Mouse (Mus musculus) midbrain, embryonic 10.5 days (tissue): ENCODE measurements around the gene Ezr. TPM values are rescaled to one million over a fixed set of nuclear protein-coding genes. Genes with fewer than 3 reads are reported as not detected.

Experiments
- DNase-seq: peaks from one replicate; pipeline ENCODE4 v3.0.0-alpha.2; 2017; ENCODE audit warnings: low spot score
- H3K27ac ChIP-seq: fragments of 300-500 bp; sonication (generic); replicated peaks from 2 replicates; pipeline ENCODE4 v1.5.1; 2016; ENCODE audit warnings: mild to moderate bottlenecking
- H3K27me3 ChIP-seq: fragments of 300-500 bp; sonication (generic); 2 replicates; pipeline ENCODE4 v1.6.1; 2016; ENCODE audit warnings: low read depth, mild to moderate bottlenecking; ENCODE audit not compliant: poor library complexity, severe bottlenecking
- H3K36me3 ChIP-seq: fragments of 300-500 bp; sonication (generic); 2 replicates; pipeline ENCODE4 v1.6.1; 2016; ENCODE audit warnings: mild to moderate bottlenecking, moderate library complexity
- H3K4me1 ChIP-seq: fragments of 300-500 bp; sonication (generic); 2 replicates; pipeline ENCODE4 v1.6.1; 2016
- H3K4me3 ChIP-seq: fragments of 300-500 bp; sonication (generic); 2 replicates; pipeline ENCODE4 v1.5.1; 2016; ENCODE audit warnings: mild to moderate bottlenecking, moderate library complexity
- H3K9me3 ChIP-seq: fragments of 300-500 bp; sonication (generic); replicated peaks from 2 replicates; pipeline ENCODE4 v1.6.1; 2016; ENCODE audit warnings: mild to moderate bottlenecking
- WGBS: fragments of 180-500 bp; shearing (Covaris S2); methylation state at CpG from one replicate; pipeline ENCODE4 v1.1.7; 2016; 5-methylcytosine and 5-hydroxymethylcytosine counted together
- polyA plus RNA-seq: library from polyadenylated mRNA; unstranded; fragments of >200 nt; fragmentation: Nextera tagmentation; extraction: Ambion mirVana; gene quantifications from 2 replicates; pipeline ENCODE4 v1.2.1, GENCODE M21; 2016

Gene Ezr
- polyA plus RNA-seq, 1 experiment from 2014 or later, result 56.7 TPM

DNA sequence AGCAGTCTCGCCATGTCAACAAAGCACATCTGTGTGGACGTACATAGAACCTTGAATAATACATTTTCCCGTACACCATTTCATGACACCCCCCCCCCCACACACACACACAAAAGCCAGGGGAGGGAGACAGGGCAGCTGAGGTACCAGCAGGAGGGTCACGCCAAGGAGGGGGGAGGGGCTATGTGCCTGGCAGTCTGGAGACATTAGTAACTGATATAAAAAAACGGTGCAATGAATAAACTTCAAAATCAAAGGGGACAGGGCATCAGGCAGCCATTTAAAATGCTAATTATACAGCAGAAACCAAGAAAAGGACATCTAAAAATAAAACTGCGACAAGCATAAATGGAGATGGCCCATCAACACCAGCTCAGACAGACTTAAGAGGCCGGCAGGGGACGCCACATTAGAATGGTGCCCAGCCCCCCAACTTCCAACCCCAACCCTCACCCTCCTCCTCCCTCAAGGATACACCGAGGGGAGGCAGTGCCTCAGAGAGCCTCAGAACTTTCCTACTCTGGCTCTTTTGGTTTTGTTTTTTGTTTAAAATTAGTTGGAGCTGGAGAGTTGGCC is 22.8 kb downstream of the Ezr start:
- Histone ChIP-seq H3K4me1 (peaks cover 44% of the 10 kb centered on the region), H3K4me3 (no peak overlapping the region), H3K27me3 (peaks cover 3% of the 10 kb centered on the region; the same call in 1 of the 2 replicates), H3K36me3 (peaks cover 10% of the 10 kb centered on the region), H3K27ac (peak overlapping the region; percentile 49; the same call in 1 of the 2 replicates), H3K9me3 (no peaks in the 10 kb centered on the region)
- 53% methylated on average over 9 of the region's 9 CpGs for WGBS
- DNase-seq, result no peak

DNA sequence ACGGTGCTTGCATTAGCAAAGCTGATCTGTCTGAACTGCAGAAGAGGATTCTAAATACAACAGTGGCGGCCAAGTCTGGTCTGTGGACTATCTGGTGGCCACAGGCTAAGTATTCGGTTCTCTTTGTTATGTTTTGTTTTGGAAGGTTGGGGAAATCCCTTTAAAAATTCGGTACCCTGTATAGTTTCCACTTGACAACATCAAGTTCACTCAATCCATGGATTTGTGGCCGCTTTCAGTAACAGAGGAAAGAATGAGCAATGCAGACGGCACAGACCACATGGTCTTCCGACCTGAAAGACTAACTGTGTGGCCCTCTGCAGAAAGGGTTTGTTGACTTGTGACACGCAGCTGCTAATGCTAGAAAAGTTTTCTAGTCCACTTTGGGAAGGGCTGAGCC is 23.7 kb downstream of the Ezr start:
- no peaks in the 10 kb centered on the region for H3K9me3 ChIP-seq
- no peak for DNase-seq
- no peak overlapping the region for H3K4me3 ChIP-seq
- peaks cover 3% of the 10 kb centered on the region; the same call in 1 of the 2 replicates for H3K27me3 ChIP-seq
- 82% methylated on average over 8 of the region's 8 CpGs for WGBS
- H3K36me3 ChIP-seq, result peaks cover 17% of the 10 kb centered on the region
- peaks cover 34% of the 10 kb centered on the region for H3K4me1 ChIP-seq
- no peak overlapping the region; the same call in 1 of the 2 replicates for H3K27ac ChIP-seq

DNA sequence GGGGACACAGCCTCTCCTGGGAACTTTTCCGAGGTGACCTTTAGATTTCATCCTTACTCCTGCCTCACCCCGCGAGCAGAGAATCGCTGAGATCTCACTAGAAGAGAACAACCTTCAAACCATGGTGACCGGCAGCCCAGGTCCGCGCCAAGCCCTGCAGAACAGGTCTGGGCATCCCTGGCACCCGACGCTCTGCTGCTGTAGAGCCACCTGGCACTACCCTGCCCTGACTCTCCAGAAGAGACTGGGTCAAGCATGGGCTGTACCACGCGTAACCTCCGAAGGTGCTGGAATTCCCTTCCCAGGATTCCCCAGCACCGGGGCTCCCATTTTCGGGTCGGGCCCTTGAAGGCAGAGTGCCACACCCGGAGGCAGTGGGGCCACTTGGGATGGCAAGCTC is 24.7 kb downstream of the Ezr start:
- Histone ChIP-seq H3K4me1 (peaks cover 24% of the 10 kb centered on the region), H3K9me3 (no peaks in the 10 kb centered on the region), H3K4me3 (no peak overlapping the region), H3K27ac (no peak overlapping the region), H3K36me3 (peaks cover 25% of the 10 kb centered on the region), H3K27me3 (peaks cover 3% of the 10 kb centered on the region; the same call in 1 of the 2 replicates)
- DNase-seq, result no peak
- WGBS, result 95% methylated on average over 16 of the region's 16 CpGs

DNA sequence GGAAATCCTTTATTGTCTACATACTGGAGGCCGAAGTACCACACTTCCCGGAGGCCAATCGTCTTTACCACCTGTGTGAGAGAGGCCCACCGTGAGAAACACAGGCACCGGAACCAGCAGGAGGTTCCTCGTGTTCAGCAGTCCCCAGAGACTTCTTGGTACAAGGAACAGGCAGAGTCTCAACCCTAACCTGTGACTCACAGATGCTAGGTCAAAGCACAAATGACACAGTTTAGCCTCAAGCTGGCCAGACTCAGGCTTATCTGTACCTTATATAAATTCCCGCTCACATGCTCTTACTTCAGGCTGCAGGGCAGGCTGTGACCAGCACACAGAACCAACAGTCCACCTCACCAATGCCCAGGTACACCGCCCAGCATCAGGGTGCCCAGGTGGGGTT is 26.7 kb downstream of the Ezr start:
- 93% methylated on average over 8 of the region's 8 CpGs for WGBS
- Histone ChIP-seq H3K27ac (0 out of 2 replicates have a peak overlapping the region, but pooled peaks have one; percentile 17), H3K36me3 (peaks cover 44% of the 10 kb centered on the region), H3K4me1 (peaks cover 28% of the 10 kb centered on the region), H3K4me3 (no peak overlapping the region), H3K9me3 (no peaks in the 10 kb centered on the region), H3K27me3 (no peaks in the 10 kb centered on the region)
- DNase-seq, result no peak

GRCm38 (mm10) chr17:6755176-6755575 is 27.4 kb downstream of the Ezr start:
- H3K9me3 ChIP-seq, result no peaks in the 10 kb centered on the region
- H3K36me3 ChIP-seq, result peaks cover 51% of the 10 kb centered on the region
- H3K4me3 ChIP-seq, result no peak overlapping the region
- no peak overlapping the region for H3K27ac ChIP-seq
- WGBS, result 92% methylated on average over 9 of the region's 9 CpGs
- no peak for DNase-seq
- H3K4me1 ChIP-seq, result peaks cover 28% of the 10 kb centered on the region
- no peaks in the 10 kb centered on the region for H3K27me3 ChIP-seq

- peaks cover 58% of the 10 kb centered on the region for H3K36me3 ChIP-seq
- peaks cover 10% of the 10 kb centered on the region; the same call in 1 of the 2 replicates for H3K27me3 ChIP-seq
- H3K4me3 ChIP-seq, result no peak overlapping the region
- H3K27ac ChIP-seq, result peak overlapping the region; percentile 43; the same call in 1 of the 2 replicates
- no peaks in the 10 kb centered on the region for H3K9me3 ChIP-seq
- WGBS, result 58% methylated on average over 7 of the region's 7 CpGs
- DNase-seq, result no peak
- H3K4me1 ChIP-seq, result peaks cover 23% of the 10 kb centered on the region
Measured at GRCm38 (mm10) chr17:6752375-6752774, 30.2 kb downstream of the Ezr start.

GRCm38 (mm10) chr17:6751221-6751859 is 31.2 kb downstream of the Ezr start:
- Histone ChIP-seq H3K27me3 (peaks cover 10% of the 10 kb centered on the region; the same call in 1 of the 2 replicates), H3K4me3 (no peak overlapping the region), H3K9me3 (no peaks in the 10 kb centered on the region), H3K27ac (peak overlapping the region; percentile 43; the same call in 1 of the 2 replicates), H3K36me3 (peaks cover 58% of the 10 kb centered on the region), H3K4me1 (peaks cover 34% of the 10 kb centered on the region)
- 86% methylated on average over 11 of the region's 11 CpGs for WGBS
- no peak for DNase-seq

GRCm38 (mm10) chr17:6748779-6749464 is 33.7 kb downstream of the Ezr start:
- Histone ChIP-seq H3K27ac (peak overlapping the region; percentile 13; the same call in 1 of the 2 replicates), H3K4me1 (peaks cover 57% of the 10 kb centered on the region), H3K27me3 (peaks cover 10% of the 10 kb centered on the region; the same call in 1 of the 2 replicates), H3K4me3 (no peak overlapping the region), H3K36me3 (peaks cover 58% of the 10 kb centered on the region), H3K9me3 (no peaks in the 10 kb centered on the region)
- no peak for DNase-seq
- 91% methylated on average over 17 of the region's 17 CpGs for WGBS

DNA sequence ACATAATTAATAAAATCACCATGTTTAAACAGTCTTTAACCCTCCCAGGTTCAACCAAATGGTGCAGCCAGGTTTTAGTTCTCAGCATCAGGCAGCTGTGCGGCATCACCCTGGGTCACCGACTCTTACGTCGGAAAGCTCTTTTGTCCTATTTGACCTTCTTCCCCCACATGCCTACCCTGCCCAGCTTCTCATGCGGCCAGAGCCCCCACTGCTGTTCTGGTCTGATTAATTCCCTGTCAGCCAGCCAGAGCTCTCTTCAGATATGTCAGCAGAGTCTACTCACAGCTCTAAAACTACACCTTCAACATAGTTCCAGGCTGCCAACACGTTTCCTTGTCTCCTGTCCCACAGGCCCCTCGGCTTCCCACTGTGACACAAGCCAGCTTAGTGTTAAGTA is 35.1 kb downstream of the Ezr start:
- peaks cover 62% of the 10 kb centered on the region for H3K4me1 ChIP-seq
- WGBS, result 46% methylated on average over 7 of the region's 7 CpGs
- peaks cover 52% of the 10 kb centered on the region for H3K36me3 ChIP-seq
- no peak overlapping the region for H3K4me3 ChIP-seq
- H3K27me3 ChIP-seq, result peaks cover 10% of the 10 kb centered on the region; the same call in 1 of the 2 replicates
- no peak for DNase-seq
- no peaks in the 10 kb centered on the region for H3K9me3 ChIP-seq
- H3K27ac ChIP-seq, result peak overlapping the region; percentile 46; the same call in 1 of the 2 replicates

DNA sequence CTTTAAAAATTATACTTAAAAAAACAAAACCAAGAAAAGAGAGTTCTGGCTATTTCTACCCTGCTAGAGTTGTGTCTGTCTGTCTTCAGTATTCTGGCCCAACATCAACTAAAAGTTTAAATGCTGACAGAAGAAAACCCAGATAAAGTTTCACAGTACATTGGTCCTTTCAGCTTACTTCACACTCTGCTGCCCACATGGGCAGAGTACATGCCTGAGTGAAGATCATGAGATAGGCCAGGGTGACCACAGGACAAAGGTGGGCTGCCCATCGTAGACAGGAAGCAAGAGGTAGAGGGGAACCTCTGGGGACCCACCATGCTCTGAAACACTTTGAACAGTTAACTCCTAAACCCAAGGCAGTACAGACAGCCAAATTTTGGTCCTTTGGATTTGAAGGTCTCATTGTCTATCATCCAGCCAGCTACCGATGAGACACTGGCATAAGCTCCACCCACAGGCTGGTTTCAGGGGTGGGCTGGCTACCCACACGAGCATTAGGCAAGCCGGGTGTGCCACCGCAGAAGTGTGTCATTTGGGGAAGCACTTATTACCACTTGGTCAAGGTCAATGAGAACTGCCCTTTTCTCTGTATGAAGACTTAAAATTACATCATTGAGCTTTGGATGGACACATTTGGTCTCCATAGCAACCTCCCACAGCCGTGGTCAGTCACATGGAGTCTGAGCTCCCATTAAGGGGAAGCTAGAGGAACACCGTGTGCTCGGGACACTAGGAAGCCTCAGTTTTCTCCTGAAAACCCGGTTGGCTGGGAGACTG is 35.9 kb downstream of the Ezr start:
- Histone ChIP-seq H3K4me3 (no peak overlapping the region), H3K27ac (peak overlapping the region; percentile 69), H3K9me3 (no peaks in the 10 kb centered on the region), H3K36me3 (peaks cover 52% of the 10 kb centered on the region), H3K27me3 (peaks cover 10% of the 10 kb centered on the region; the same call in 1 of the 2 replicates), H3K4me1 (peaks cover 61% of the 10 kb centered on the region)
- DNase-seq, result no peak
- 82% methylated on average over 9 of the region's 9 CpGs for WGBS

GRCm38 (mm10) chr17:6745975-6746374 is 36.6 kb downstream of the Ezr start:
- Histone ChIP-seq H3K36me3 (peaks cover 53% of the 10 kb centered on the region), H3K9me3 (no peaks in the 10 kb centered on the region), H3K4me1 (peaks cover 68% of the 10 kb centered on the region), H3K4me3 (no peak overlapping the region), H3K27me3 (peaks cover 10% of the 10 kb centered on the region; the same call in 1 of the 2 replicates), H3K27ac (peak overlapping the region; percentile 69)
- DNase-seq, result peak; percentile 40
- WGBS, result 38% methylated on average over 9 of the region's 9 CpGs

- peaks cover 10% of the 10 kb centered on the region; the same call in 1 of the 2 replicates for H3K27me3 ChIP-seq
- no peaks in the 10 kb centered on the region for H3K9me3 ChIP-seq
- WGBS, result 85% methylated on average over 5 of the region's 5 CpGs
- peaks cover 72% of the 10 kb centered on the region for H3K4me1 ChIP-seq
- peaks cover 53% of the 10 kb centered on the region for H3K36me3 ChIP-seq
- H3K27ac ChIP-seq, result peak overlapping the region; percentile 69
- DNase-seq, result no peak
- H3K4me3 ChIP-seq, result no peak overlapping the region
Measured at GRCm38 (mm10) chr17:6745503-6745902, 37.1 kb downstream of the Ezr start.
